Mouse (Mus musculus) small intestine, adult 2 months (tissue): ENCODE measurements around the gene Txnrd2. TPM values are rescaled to one million over a fixed set of nuclear protein-coding genes. Genes with fewer than 3 reads are reported as not detected.

Experiments
- H3K27ac ChIP-seq: fragments of 200-500 bp; 2 replicates; pipeline ENCODE4 v1.5.1; 2012; ENCODE audit warnings: low read depth, low read length, control low read depth, inconsistent platforms; ENCODE audit not compliant: insufficient read depth
- H3K27me3 ChIP-seq: fragments of 200-500 bp; 2 replicates; pipeline ENCODE4 v1.6.1; 2012; ENCODE audit warnings: mild to moderate bottlenecking, moderate library complexity, low read length, inconsistent platforms; ENCODE audit not compliant: control insufficient read depth, insufficient read depth
- H3K36me3 ChIP-seq: fragments of 200-500 bp; 2 replicates; pipeline ENCODE4 v1.6.1; 2012; ENCODE audit warnings: mild to moderate bottlenecking, low read length, control low read depth, inconsistent platforms; ENCODE audit not compliant: control insufficient read depth, insufficient read depth
- H3K4me1 ChIP-seq: fragments of 200-500 bp; 2 replicates; pipeline ENCODE4 v1.6.1; 2012; ENCODE audit warnings: low read length, inconsistent platforms, mixed read lengths; ENCODE audit not compliant: control insufficient read depth, insufficient read depth, insufficient read length
- H3K4me3 ChIP-seq: fragments of 200-500 bp; 2 replicates; pipeline ENCODE4 v1.5.1; 2012; ENCODE audit warnings: low read depth, mild to moderate bottlenecking, control low read depth, inconsistent platforms, low read length, moderate library complexity
- CTCF ChIP-seq: fragments of 200-500 bp; IDR thresholded peaks from 2 replicates; pipeline ENCODE4 v1.5.1; 2012; ENCODE audit warnings: low read depth, mild to moderate bottlenecking, control low read depth, inconsistent platforms, low read length, moderate library complexity, mixed read lengths; ENCODE audit not compliant: insufficient replicate concordance, insufficient read length; ENCODE audit errors: extremely low read depth
- POLR2A ChIP-seq: fragments of 200-500 bp; IDR thresholded peaks from 2 replicates; pipeline ENCODE4 v1.6.1; 2012; ENCODE audit warnings: low read depth, mild to moderate bottlenecking, control low read depth, inconsistent platforms, low read length, moderate library complexity
- WGBS: fragments of 180-500 bp; shearing (Covaris S2); methylation state at CpG from one replicate; pipeline ENCODE4 v1.1.7; 2018; 5-methylcytosine and 5-hydroxymethylcytosine counted together
- polyA plus RNA-seq: library from polyadenylated mRNA; depleted of rRNA; stranded (reverse); fragments of >200 nt; gene quantifications from 2 replicates; pipeline ENCODE4 v1.2.3, GENCODE M21; 2012

Gene Txnrd2
- polyA plus RNA-seq, 1 experiment: 19.5 TPM

DNA sequence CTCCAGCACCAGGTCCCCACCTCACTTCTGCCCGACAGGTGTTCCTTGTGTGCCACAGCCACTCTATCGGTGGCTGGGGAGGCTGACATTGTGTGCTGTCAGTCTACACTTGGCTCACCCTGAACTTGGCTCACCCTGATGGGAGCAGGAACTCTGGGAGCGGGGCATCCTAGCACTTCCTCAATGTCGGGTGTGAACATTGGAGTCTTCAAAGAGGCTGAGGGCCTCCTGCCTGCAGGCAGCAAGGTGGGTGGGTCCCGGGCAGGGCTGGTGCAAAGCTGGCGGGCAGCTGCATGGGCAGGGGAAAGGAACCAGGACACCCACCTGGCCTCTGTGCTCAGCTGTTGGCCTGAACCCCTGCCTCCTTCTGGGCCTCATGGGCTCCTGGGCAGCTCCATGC is 9.9 kb downstream of the Txnrd2 start:
- TF ChIP-seq CTCF: no peak
- TF ChIP-seq POLR2A: no peak
- peaks cover 12% of the 10 kb centered on the region for H3K4me1 ChIP-seq
- WGBS: 29% methylated on average over 6 of the region's 6 CpGs
- no peak overlapping the region for H3K4me3 ChIP-seq
- H3K27ac ChIP-seq: no peak overlapping the region
- H3K27me3 ChIP-seq: no peaks in the 10 kb centered on the region
- H3K36me3 ChIP-seq: no peaks in the 10 kb centered on the region; the same call in 1 of the 2 replicates

DNA sequence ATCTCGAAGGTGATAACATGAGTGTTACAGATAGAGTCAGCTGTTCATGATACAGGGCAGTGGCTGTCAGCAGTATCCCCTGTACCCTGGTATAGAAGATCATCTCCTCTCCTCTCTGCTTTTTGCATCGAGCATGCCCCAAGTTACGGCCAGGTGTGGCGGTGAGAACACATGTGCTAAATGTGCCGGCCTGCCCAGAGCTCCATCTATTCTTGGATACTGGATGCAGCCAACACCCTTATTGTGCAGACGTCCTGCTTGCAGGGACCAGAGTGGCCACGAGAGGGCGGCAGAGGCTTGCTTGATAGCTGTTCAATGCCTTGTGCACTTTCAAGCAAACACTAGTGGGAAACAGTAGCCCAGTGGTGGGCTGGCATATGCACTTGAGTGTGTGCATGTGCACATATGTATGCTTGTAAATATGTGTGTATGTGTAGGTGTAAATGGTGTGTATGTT is 17.2 kb downstream of the Txnrd2 start:
- no peaks in the 10 kb centered on the region for H3K27me3 ChIP-seq
- peaks cover 1% of the 10 kb centered on the region; the same call in 1 of the 2 replicates for H3K36me3 ChIP-seq
- 0 out of 2 replicates have a peak, but pooled peaks cover 2% of the 10 kb centered on the region for H3K4me1 ChIP-seq
- no peak overlapping the region for H3K27ac ChIP-seq
- WGBS: 10% methylated on average over 8 of the region's 8 CpGs
- no peak for TF ChIP-seq POLR2A
- TF ChIP-seq CTCF: peak; percentile 99
- H3K4me3 ChIP-seq: no peak overlapping the region

DNA sequence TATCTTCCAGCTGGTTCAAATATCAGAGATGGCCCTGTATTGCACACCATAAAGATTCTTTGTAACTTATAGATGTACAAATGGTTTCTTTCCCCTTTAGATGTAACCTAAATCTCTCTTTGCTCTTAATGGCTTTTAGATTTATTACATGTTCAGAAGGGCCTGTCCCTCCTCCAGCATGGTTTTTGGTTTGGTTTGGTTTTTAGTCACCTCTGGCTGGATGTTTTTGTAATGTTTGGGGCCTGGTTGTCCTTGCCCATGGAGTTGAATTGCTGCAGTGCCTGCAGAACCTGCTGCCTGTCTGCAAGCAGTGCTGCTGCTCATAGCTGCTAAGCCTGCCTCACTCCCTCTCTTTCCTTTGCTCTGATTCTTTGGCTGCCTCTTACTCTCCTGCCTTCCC is 21.1 kb downstream of the Txnrd2 start:
- Histone ChIP-seq H3K27me3 (no peaks in the 10 kb centered on the region), H3K4me3 (no peak overlapping the region), H3K4me1 (peaks cover 6% of the 10 kb centered on the region), H3K27ac (no peak overlapping the region), H3K36me3 (no peaks in the 10 kb centered on the region; the same call in 1 of the 2 replicates)
- TF ChIP-seq POLR2A (no peak), CTCF (no peak)

DNA sequence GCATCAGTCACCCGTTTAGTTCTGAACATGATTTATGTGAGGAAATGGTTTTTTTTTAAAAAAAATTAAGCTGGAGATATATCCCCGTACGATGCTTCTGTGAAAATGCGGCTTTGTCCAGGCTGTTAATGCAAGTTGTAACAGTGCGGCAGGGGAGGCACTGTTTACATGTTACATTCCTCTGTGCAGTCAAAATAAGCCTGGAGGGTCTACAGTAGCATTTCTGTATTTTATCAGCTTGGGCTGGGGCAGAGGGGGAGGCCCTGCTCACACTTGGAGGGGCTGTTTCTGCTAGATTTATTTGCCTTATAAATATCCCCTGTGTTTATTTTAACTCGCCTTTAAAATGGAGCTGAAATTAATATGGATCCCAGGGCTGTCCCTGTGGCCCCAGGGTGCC is 21.9 kb downstream of the Txnrd2 start:
- no peak overlapping the region for H3K27ac ChIP-seq
- no peak for TF ChIP-seq CTCF
- TF ChIP-seq POLR2A: no peak
- H3K27me3 ChIP-seq: no peaks in the 10 kb centered on the region
- peaks cover 6% of the 10 kb centered on the region for H3K4me1 ChIP-seq
- H3K36me3 ChIP-seq: no peaks in the 10 kb centered on the region; the same call in 1 of the 2 replicates
- no peak overlapping the region for H3K4me3 ChIP-seq
- WGBS: 83% methylated on average over 6 of the region's 6 CpGs

DNA sequence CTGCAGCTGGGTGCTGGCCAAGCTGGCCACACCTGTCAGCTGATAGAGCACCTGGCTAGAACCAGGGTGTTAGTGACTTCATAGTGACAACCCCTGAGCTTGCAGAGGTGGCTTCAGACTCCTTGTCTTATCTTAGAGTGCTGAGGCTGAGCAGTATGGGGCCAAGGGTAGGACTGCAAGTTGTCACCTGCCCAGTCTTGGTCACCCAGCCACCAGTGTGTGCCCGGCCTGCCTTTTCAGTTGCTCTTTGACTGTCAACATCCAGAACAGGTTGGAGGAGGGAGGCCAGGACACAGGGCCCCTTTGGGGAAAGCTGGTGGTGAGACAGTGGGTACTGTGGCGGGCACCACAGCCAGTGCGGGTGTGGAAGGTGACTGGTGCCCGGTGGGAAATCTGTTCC is 22.8 kb downstream of the Txnrd2 start:
- TF ChIP-seq POLR2A (no peak), CTCF (no peak)
- H3K4me1 ChIP-seq: peaks cover 4% of the 10 kb centered on the region
- no peaks in the 10 kb centered on the region; the same call in 1 of the 2 replicates for H3K36me3 ChIP-seq
- no peaks in the 10 kb centered on the region for H3K27me3 ChIP-seq
- H3K4me3 ChIP-seq: no peak overlapping the region
- no peak overlapping the region for H3K27ac ChIP-seq
- whole genome bisulfite sequencing: 71% methylated on average over 4 of the region's 4 CpGs

DNA sequence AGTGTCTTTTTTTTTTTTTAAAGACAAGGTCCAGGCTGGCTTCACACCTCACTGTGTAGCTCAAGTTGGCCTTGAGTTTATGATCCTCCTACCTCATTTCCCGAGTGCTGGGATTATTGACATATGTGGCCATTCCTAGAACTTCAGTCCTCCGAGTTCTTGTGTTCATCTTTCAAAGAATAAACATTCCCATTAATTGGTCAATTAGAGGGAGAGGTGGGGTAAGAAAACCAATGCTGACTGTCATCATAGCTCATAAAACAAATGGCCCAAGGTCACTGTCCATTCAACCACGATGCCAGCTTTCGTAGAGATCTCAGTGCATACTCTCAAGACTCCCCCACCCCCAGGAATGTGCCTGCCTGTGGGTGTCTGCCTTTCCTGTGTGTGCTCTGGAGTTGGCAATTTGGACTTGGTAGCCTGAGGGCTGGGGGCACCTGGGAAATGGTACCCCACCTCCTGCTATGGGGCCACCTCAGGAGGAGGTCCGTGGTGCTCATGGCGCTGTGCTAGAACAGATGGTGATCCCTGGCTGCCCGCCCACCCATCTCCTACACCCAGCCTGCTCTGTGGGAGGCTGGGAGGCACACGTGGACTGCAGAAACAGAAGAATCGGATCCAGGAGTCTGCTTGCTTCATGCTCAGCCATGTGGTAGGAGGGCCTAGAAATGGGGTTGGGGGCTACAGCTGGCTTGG is 25.4 kb downstream of the Txnrd2 start:
- 74% methylated on average over 9 of the region's 9 CpGs for WGBS

DNA sequence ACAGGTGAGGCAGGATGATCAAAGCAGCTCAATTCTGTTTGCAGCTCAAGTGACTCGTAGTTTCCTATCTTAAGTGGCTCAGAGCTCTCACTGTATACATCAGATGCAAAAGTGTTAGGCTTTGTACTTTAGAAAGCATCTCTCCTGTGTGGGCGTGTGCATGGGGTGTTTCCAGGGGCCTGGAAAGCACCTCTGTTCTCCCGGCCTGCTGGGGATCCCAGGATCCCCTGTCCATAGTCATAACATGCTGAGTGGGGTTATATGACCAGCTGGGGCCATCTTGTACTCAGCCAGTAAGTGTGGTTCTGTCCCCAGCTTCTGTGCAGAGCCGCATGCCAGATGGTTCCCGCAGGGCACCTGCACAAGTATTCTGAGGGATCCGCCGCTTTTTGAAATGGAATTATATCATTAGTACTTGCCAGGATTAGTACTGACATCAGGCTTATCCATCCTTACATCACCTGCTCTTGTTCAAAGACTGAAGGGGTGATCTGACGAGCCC is 26.2 kb downstream of the Txnrd2 start:
- Histone ChIP-seq H3K36me3 (peaks cover 11% of the 10 kb centered on the region; the same call in 1 of the 2 replicates), H3K27me3 (no peaks in the 10 kb centered on the region), H3K4me1 (peaks cover 4% of the 10 kb centered on the region), H3K27ac (no peak overlapping the region), H3K4me3 (no peak overlapping the region)
- TF ChIP-seq POLR2A (no peak), CTCF (no peak)
- 88% methylated on average over 8 of the region's 8 CpGs for WGBS

More for the DNA sequence above, 25.4 kb downstream of the Txnrd2 start:
- Histone ChIP-seq H3K4me3 (no peak overlapping the region), H3K4me1 (peaks cover 4% of the 10 kb centered on the region), H3K27ac (no peak overlapping the region), H3K36me3 (peaks cover 6% of the 10 kb centered on the region; the same call in 1 of the 2 replicates), H3K27me3 (no peaks in the 10 kb centered on the region)
- no peak for TF ChIP-seq CTCF
- TF ChIP-seq POLR2A: no peak

DNA sequence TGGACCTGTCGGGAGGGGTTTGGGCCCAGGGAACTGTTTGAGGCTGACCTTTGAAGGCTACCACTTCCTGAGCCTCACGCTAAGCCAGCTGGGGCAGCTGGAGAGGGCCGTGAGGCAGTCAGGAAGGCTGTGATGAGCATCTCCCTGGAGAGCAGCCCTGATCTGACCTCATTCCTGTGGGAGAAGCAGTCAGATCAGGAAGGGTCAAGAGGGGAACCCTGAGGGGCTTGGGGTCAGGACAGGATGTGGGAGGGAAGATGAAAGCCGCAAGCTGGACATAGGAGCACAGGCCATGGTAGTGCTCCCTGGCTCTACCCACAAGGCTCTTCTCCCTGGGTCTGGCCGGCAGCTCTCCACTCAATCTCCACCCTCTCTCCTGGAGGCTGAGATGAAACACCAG is 27.7 kb downstream of the Txnrd2 start:
- whole genome bisulfite sequencing: 80% methylated on average over 5 of the region's 5 CpGs
- no peak overlapping the region for H3K4me3 ChIP-seq
- no peak for TF ChIP-seq POLR2A
- TF ChIP-seq CTCF: no peak
- H3K27ac ChIP-seq: no peak overlapping the region
- H3K4me1 ChIP-seq: peaks cover 5% of the 10 kb centered on the region
- H3K27me3 ChIP-seq: no peaks in the 10 kb centered on the region
- peaks cover 14% of the 10 kb centered on the region; the same call in 1 of the 2 replicates for H3K36me3 ChIP-seq
